Mouse (Mus musculus) hindbrain, embryonic 14.5 days (tissue): ENCODE data around the gene Khdrbs2. TPM values are rescaled to one million over a fixed set of nuclear protein-coding genes. Genes with fewer than 3 reads are reported as not detected.

Experiments used
- ATAC-seq: fragments of 200-750 bp; cut with Nextera tagmentation; 2 replicates; pipeline ENCODE4 v1.8.0; 2017; ENCODE audit warnings: moderate number of reproducible peaks, mild to moderate bottlenecking, moderate TSS enrichment, moderate library complexity; ENCODE audit not compliant: low FRiP score
- DNase-seq: peaks from one replicate; pipeline ENCODE4 v3.0.0-alpha.2; 2015; ENCODE audit warnings: low spot score
- H3K27ac ChIP-seq: fragments of 300-500 bp; sonication (generic); 2 replicates; pipeline ENCODE4 v1.5.1; 2014; ENCODE audit warnings: mild to moderate bottlenecking, moderate library complexity
- H3K27me3 ChIP-seq: fragments of 300-500 bp; sonication (generic); 2 replicates; pipeline ENCODE4 v1.6.1; 2014; ENCODE audit warnings: mild to moderate bottlenecking, low read length, mixed read lengths; ENCODE audit not compliant: control insufficient read depth, insufficient read depth
- H3K36me3 ChIP-seq: fragments of 300-500 bp; sonication (generic); replicated peaks from 2 replicates; pipeline ENCODE4 v1.6.1; 2014; ENCODE audit not compliant: control insufficient read depth, insufficient read depth
- H3K4me1 ChIP-seq: fragments of 300-500 bp; sonication (generic); replicated peaks from 2 replicates; pipeline ENCODE4 v1.6.1; 2014; ENCODE audit warnings: antibody characterized with exemption, low read length, mixed read lengths; ENCODE audit not compliant: control insufficient read depth, insufficient read depth
- H3K4me2 ChIP-seq: fragments of 300-500 bp; sonication (generic); replicated peaks from 2 replicates; pipeline ENCODE4 v1.6.1; 2014; ENCODE audit warnings: mild to moderate bottlenecking, moderate library complexity
- H3K4me3 ChIP-seq: fragments of 300-500 bp; sonication (generic); replicated peaks from 2 replicates; pipeline ENCODE4 v1.5.1; 2014; ENCODE audit warnings: mild to moderate bottlenecking, low read length
- H3K9ac ChIP-seq: fragments of 300-500 bp; sonication (generic); 2 replicates; pipeline ENCODE4 v1.6.1; 2014
- H3K9me3 ChIP-seq: fragments of 300-500 bp; sonication (generic); 2 replicates; pipeline ENCODE4 v1.6.1; 2016; ENCODE audit warnings: low read length; ENCODE audit not compliant: control insufficient read depth
- WGBS: fragments of 180-500 bp; shearing (Covaris S2); extraction: QIAGEN DNeasy Blood & Tissue Kit; methylation state at CpG from one replicate; pipeline ENCODE4 v1.1.7; 2014; 5-methylcytosine and 5-hydroxymethylcytosine counted together
- polyA plus RNA-seq: library from polyadenylated mRNA; unstranded; fragments of >200 nt; fragmentation: Nextera tagmentation; extraction: Ambion mirVana; gene quantifications from 2 replicates; pipeline ENCODE4 v1.2.1, GENCODE M21; 2014

Khdrbs2 gene
- polyA plus RNA-seq, 1 experiment from 2014 or later = 71.0 TPM

- 75% methylated on average over 5 of the region's 5 CpGs for WGBS
- no peak overlapping the region for H3K27ac ChIP-seq
- DNase-seq = no peak
- no peak overlapping the region for H3K9ac ChIP-seq
- H3K27me3 ChIP-seq = no peaks in the 10 kb centered on the region
- H3K4me1 ChIP-seq = no peaks in the 10 kb centered on the region
- H3K4me3 ChIP-seq = no peak overlapping the region
- no peak for ATAC-seq
- H3K36me3 ChIP-seq = no peaks in the 10 kb centered on the region
- H3K4me2 ChIP-seq = no peak overlapping the region
- no peaks in the 10 kb centered on the region for H3K9me3 ChIP-seq
Measured at GRCm38 (mm10) chr1:32301391-32301790, 128.9 kb downstream of the Khdrbs2 start.

GRCm38 (mm10) chr1:32309074-32309473, 136.6 kb downstream of the Khdrbs2 start:
- DNase-seq (no peak), ATAC-seq (no peak)
- H3K4me3 ChIP-seq = no peak overlapping the region
- H3K4me2 ChIP-seq = no peak overlapping the region
- 63% methylated on average over 3 of the region's 3 CpGs for WGBS
- no peaks in the 10 kb centered on the region for H3K4me1 ChIP-seq
- H3K9ac ChIP-seq = no peak overlapping the region
- H3K27me3 ChIP-seq = no peaks in the 10 kb centered on the region
- H3K27ac ChIP-seq = no peak overlapping the region
- no peaks in the 10 kb centered on the region for H3K9me3 ChIP-seq
- no peaks in the 10 kb centered on the region for H3K36me3 ChIP-seq

- Histone ChIP-seq H3K27me3 (no peaks in the 10 kb centered on the region), H3K27ac (no peak overlapping the region), H3K4me2 (no peak overlapping the region), H3K36me3 (no peaks in the 10 kb centered on the region), H3K4me3 (no peak overlapping the region), H3K9me3 (no peaks in the 10 kb centered on the region), H3K9ac (no peak overlapping the region), H3K4me1 (no peaks in the 10 kb centered on the region)
- DNase-seq (no peak), ATAC-seq (0 out of 2 replicates have a peak, but pooled peaks have one; percentile 51)
Measured at GRCm38 (mm10) chr1:32309637-32310036, 137.1 kb downstream of the Khdrbs2 start.

- no peak for ATAC-seq
- no peaks in the 10 kb centered on the region for H3K27me3 ChIP-seq
- 76% methylated on average over 1 of the region's 1 CpGs for WGBS
Measured at GRCm38 (mm10) chr1:32339108-32339507, 166.6 kb downstream of the Khdrbs2 start.

GRCm38 (mm10) chr1:32347538-32347937, 175.0 kb downstream of the Khdrbs2 start:
- Histone ChIP-seq H3K4me1 (no peaks in the 10 kb centered on the region), H3K4me3 (no peak overlapping the region), H3K36me3 (no peaks in the 10 kb centered on the region), H3K9ac (no peak overlapping the region), H3K9me3 (no peaks in the 10 kb centered on the region), H3K27me3 (no peaks in the 10 kb centered on the region), H3K4me2 (no peak overlapping the region), H3K27ac (no peak overlapping the region)
- no peak for ATAC-seq
- no peak for DNase-seq
- 86% methylated on average over 2 of the region's 2 CpGs for WGBS

More at GRCm38 (mm10) chr1:32339108-32339507, 166.6 kb downstream of the Khdrbs2 start:
- Histone ChIP-seq H3K9ac (no peak overlapping the region), H3K27ac (no peak overlapping the region), H3K4me2 (no peak overlapping the region), H3K4me1 (no peaks in the 10 kb centered on the region), H3K4me3 (no peak overlapping the region), H3K9me3 (no peaks in the 10 kb centered on the region), H3K36me3 (no peaks in the 10 kb centered on the region)
- no peak for DNase-seq

- WGBS = 76% methylated on average over 1 of the region's 1 CpGs
- peak; percentile 59; the same call in 1 of the 2 replicates for ATAC-seq
Measured at GRCm38 (mm10) chr1:32352076-32352475, 179.6 kb downstream of the Khdrbs2 start.

GRCm38 (mm10) chr1:32363539-32363938, 191.0 kb downstream of the Khdrbs2 start:
- no peak for ATAC-seq
- Histone ChIP-seq H3K4me3 (no peak overlapping the region), H3K9ac (no peak overlapping the region), H3K4me1 (no peaks in the 10 kb centered on the region), H3K4me2 (no peak overlapping the region), H3K27me3 (no peaks in the 10 kb centered on the region), H3K36me3 (no peaks in the 10 kb centered on the region), H3K9me3 (no peaks in the 10 kb centered on the region), H3K27ac (no peak overlapping the region)
- WGBS = 76% methylated on average over 2 of the region's 2 CpGs
- no peak for DNase-seq

More at GRCm38 (mm10) chr1:32352076-32352475, 179.6 kb downstream of the Khdrbs2 start:
- Histone ChIP-seq H3K4me2 (no peak overlapping the region), H3K27me3 (no peaks in the 10 kb centered on the region), H3K4me3 (no peak overlapping the region), H3K9me3 (no peaks in the 10 kb centered on the region), H3K4me1 (no peaks in the 10 kb centered on the region), H3K36me3 (no peaks in the 10 kb centered on the region), H3K27ac (no peak overlapping the region), H3K9ac (no peak overlapping the region)
- no peak for DNase-seq

- no peak overlapping the region for H3K4me3 ChIP-seq
- no peak overlapping the region for H3K9ac ChIP-seq
- no peaks in the 10 kb centered on the region for H3K4me1 ChIP-seq
- no peaks in the 10 kb centered on the region for H3K36me3 ChIP-seq
- no peak for DNase-seq
- H3K9me3 ChIP-seq = no peaks in the 10 kb centered on the region
- no peak overlapping the region for H3K27ac ChIP-seq
- H3K27me3 ChIP-seq = no peaks in the 10 kb centered on the region
- 74% methylated on average over 6 of the region's 6 CpGs for WGBS
- H3K4me2 ChIP-seq = no peak overlapping the region
- no peak for ATAC-seq
Measured at GRCm38 (mm10) chr1:32397553-32397952, 225.0 kb downstream of the Khdrbs2 start.

- Histone ChIP-seq H3K4me1 (no peaks in the 10 kb centered on the region), H3K27ac (no peak overlapping the region), H3K36me3 (no peaks in the 10 kb centered on the region), H3K9me3 (no peaks in the 10 kb centered on the region), H3K4me2 (no peak overlapping the region), H3K4me3 (no peak overlapping the region), H3K27me3 (no peaks in the 10 kb centered on the region), H3K9ac (no peak overlapping the region)
- no peak for ATAC-seq
- 86% methylated on average over 2 of the region's 2 CpGs for WGBS
- DNase-seq = no peak
Measured at GRCm38 (mm10) chr1:32407651-32408050, 235.1 kb downstream of the Khdrbs2 start.

GRCm38 (mm10) chr1:32428410-32428809, 255.9 kb downstream of the Khdrbs2 start:
- DNase-seq = no peak

More at GRCm38 (mm10) chr1:32428410-32428809, 255.9 kb downstream of the Khdrbs2 start:
- H3K36me3 ChIP-seq = no peaks in the 10 kb centered on the region
- no peak overlapping the region for H3K9ac ChIP-seq
- ATAC-seq = no peak
- no peaks in the 10 kb centered on the region for H3K9me3 ChIP-seq
- H3K4me1 ChIP-seq = no peaks in the 10 kb centered on the region
- no peak overlapping the region for H3K4me3 ChIP-seq
- WGBS = 57% methylated on average over 1 of the region's 1 CpGs
- no peak overlapping the region for H3K27ac ChIP-seq
- H3K4me2 ChIP-seq = no peak overlapping the region
- no peaks in the 10 kb centered on the region for H3K27me3 ChIP-seq
